Mouse (Mus musculus) liver, postnatal 0 days (tissue): ENCODE results near the gene Ubl5. TPM values are rescaled to one million over a fixed set of nuclear protein-coding genes. Genes with fewer than 3 reads are reported as not detected.

Experiments used
- ATAC-seq: fragments of 200-750 bp; cut with Nextera tagmentation; 2 replicates; pipeline ENCODE4 v1.8.0; 2017; ENCODE audit warnings: mild to moderate bottlenecking, moderate library complexity
- DNase-seq: peaks from one replicate; pipeline ENCODE4 v3.0.0-alpha.2; 2016
- H3K27ac ChIP-seq: fragments of 300-500 bp; sonication (generic); 2 replicates; pipeline ENCODE4 v1.5.1; 2014; ENCODE audit warnings: antibody characterized with exemption, moderate library complexity, mild to moderate bottlenecking, low read depth
- H3K27me3 ChIP-seq: fragments of 300-500 bp; sonication (generic); 2 replicates; pipeline ENCODE4 v1.6.1; 2014; ENCODE audit warnings: low read length, control low read depth, mixed read lengths; ENCODE audit not compliant: insufficient read depth
- H3K36me3 ChIP-seq: fragments of 300-500 bp; sonication (generic); replicated peaks from 2 replicates; pipeline ENCODE4 v1.6.1; 2014; ENCODE audit warnings: mild to moderate bottlenecking, control low read depth, low read length, moderate library complexity, mixed read lengths; ENCODE audit not compliant: insufficient read depth
- H3K4me1 ChIP-seq: fragments of 300-500 bp; sonication (generic); 2 replicates; pipeline ENCODE4 v1.6.1; 2014; ENCODE audit warnings: antibody characterized with exemption, mild to moderate bottlenecking, control low read depth; ENCODE audit not compliant: insufficient read depth
- H3K4me2 ChIP-seq: fragments of 300-500 bp; sonication (generic); 2 replicates; pipeline ENCODE4 v1.6.1; 2014; ENCODE audit warnings: low read depth, mild to moderate bottlenecking, low read length, moderate library complexity, mixed read lengths
- H3K4me3 ChIP-seq: fragments of 300-500 bp; sonication (generic); 2 replicates; pipeline ENCODE4 v1.5.1; 2014; ENCODE audit warnings: low read depth, low read length
- H3K9ac ChIP-seq: fragments of 300-500 bp; sonication (generic); replicated peaks from 2 replicates; pipeline ENCODE4 v1.6.1; 2014; ENCODE audit warnings: mild to moderate bottlenecking, moderate library complexity
- H3K9me3 ChIP-seq: fragments of 300-500 bp; sonication (generic); 2 replicates; pipeline ENCODE4 v1.6.1; 2016; ENCODE audit warnings: mild to moderate bottlenecking, control low read depth, low read length, mixed read lengths
- CTCF ChIP-seq: sonication (generic); IDR thresholded peaks from 2 replicates; pipeline ENCODE4 v1.5.1; 2016; ENCODE audit warnings: antibody characterized with exemption, low read depth
- EP300 ChIP-seq: IDR thresholded peaks from 2 replicates; pipeline ENCODE4 v1.6.1; 2016; ENCODE audit warnings: antibody characterized with exemption, low read depth, mild to moderate bottlenecking
- WGBS: fragments of 180-500 bp; shearing (Covaris S2); extraction: QIAGEN DNeasy Blood & Tissue Kit; methylation state at CpG from one replicate; pipeline ENCODE4 v1.1.7; 2014; ENCODE audit not compliant: insufficient replicate concordance; 5-methylcytosine and 5-hydroxymethylcytosine counted together
- polyA plus RNA-seq: library from polyadenylated mRNA; unstranded; fragments of >200 nt; fragmentation: Nextera tagmentation; extraction: Ambion mirVana; gene quantifications from 2 replicates; pipeline ENCODE4 v1.2.1, GENCODE M21; 2015

The Ubl5 gene
- polyA plus RNA-seq, 1 experiment from 2014 or later: 257 TPM

DNA sequence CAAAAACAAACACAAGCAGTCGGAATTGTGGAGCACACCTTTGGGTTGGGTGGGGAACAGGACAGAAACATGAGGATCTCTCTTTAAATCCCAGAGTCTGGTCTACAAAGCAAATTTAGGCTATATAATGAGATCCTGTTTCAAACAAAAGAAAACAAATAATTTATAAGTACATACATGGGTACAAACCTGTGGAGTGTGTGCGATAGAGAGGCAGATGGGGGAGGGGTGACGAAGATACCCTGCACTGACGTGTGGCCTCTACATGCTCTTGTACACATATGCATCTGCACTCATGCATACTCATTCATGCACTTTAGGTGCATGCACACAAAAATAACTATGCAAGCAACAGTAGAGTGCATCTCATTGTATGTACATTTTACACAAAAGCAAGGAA, 3.2 kb upstream of the Ubl5 start:
- ATAC-seq (no peak), DNase-seq (no peak)
- H3K4me2 ChIP-seq: no peak overlapping the region
- H3K9ac ChIP-seq: no peak overlapping the region
- no peak overlapping the region for H3K4me3 ChIP-seq
- WGBS: 82% methylated on average over 4 of the region's 4 CpGs
- no peaks in the 10 kb centered on the region for H3K9me3 ChIP-seq
- H3K36me3 ChIP-seq: peaks cover 26% of the 10 kb centered on the region
- H3K27ac ChIP-seq: no peak overlapping the region
- peaks cover 24% of the 10 kb centered on the region for H3K4me1 ChIP-seq
- TF ChIP-seq CTCF (no peak), EP300 (no peak)
- no peaks in the 10 kb centered on the region for H3K27me3 ChIP-seq

DNA sequence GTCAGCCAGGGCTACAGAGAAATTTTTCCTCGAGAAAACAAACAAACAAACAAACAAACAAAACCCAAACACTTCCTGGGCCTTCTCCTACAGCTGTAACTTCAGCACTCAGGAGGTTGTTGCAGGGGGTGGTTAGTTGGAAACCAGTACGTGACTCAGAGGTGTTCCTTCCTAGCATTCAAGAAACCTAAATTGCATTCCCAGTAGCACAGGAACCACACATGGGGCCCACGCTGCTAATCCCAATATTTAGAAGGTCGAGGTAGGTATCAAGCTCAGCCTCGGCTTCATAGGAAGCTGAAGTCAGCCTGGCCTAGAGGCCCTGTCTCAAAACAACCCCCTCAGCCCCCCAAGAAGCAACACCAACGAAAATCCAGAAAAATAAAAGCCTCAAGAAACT, 1.2 kb upstream of the Ubl5 start:
- ATAC-seq (no peak), DNase-seq (no peak)
- H3K27me3 ChIP-seq: no peaks in the 10 kb centered on the region
- TF ChIP-seq CTCF (no peak), EP300 (no peak)
- H3K4me2 ChIP-seq: peak overlapping the region; percentile 90
- peak overlapping the region; percentile 92 for H3K9ac ChIP-seq
- WGBS: 24% methylated on average over 6 of the region's 6 CpGs
- H3K4me1 ChIP-seq: peaks cover 24% of the 10 kb centered on the region
- H3K4me3 ChIP-seq: peak overlapping the region; percentile 95
- H3K9me3 ChIP-seq: no peaks in the 10 kb centered on the region
- H3K36me3 ChIP-seq: peaks cover 29% of the 10 kb centered on the region
- H3K27ac ChIP-seq: peak overlapping the region; percentile 95

DNA sequence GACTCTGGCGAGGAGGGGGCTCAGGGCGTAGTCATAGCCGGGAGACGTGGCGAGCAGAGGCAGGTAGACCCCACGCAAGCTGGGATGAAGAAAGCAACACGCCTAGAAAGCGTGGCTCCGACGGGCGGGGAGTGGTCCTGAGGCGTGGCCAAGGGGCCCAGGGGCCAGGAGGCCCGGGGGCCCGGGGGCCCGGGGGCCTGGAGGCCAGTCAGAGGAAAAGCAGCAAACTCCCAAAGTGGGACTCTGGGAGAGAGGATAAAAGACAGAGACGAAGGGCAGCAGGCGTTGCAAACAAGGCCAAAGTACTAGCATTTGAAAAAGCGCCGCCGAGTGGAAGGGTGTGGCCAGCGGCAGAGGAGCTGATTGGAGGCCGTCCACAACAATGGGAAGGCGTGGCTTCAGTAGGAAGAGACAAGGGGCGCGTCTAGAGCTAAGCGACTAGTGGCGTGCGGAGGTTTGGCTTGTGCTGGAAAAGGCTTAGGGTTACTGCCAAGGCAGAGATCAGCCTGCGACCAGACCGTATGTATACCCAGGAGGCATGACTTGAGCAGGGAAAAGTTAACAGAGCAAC, 303 bp downstream of the Ubl5 start:
- H3K4me2 ChIP-seq: peak overlapping the region; percentile 90
- H3K4me3 ChIP-seq: peak overlapping the region; percentile 95
- no peaks in the 10 kb centered on the region for H3K9me3 ChIP-seq
- peaks cover 20% of the 10 kb centered on the region for H3K4me1 ChIP-seq
- ATAC-seq: peak; percentile 77
- H3K27ac ChIP-seq: peak overlapping the region; percentile 95
- H3K36me3 ChIP-seq: peaks cover 26% of the 10 kb centered on the region
- no peaks in the 10 kb centered on the region for H3K27me3 ChIP-seq
- DNase-seq: peak; percentile 88
- under 1% methylated on average over 30 of the region's 30 CpGs for WGBS
- H3K9ac ChIP-seq: peak overlapping the region; percentile 92
- no peak; the same call in 1 of the 2 replicates for TF ChIP-seq CTCF
- 0 out of 2 replicates have a peak, but pooled peaks have one; percentile 12 for TF ChIP-seq EP300

DNA sequence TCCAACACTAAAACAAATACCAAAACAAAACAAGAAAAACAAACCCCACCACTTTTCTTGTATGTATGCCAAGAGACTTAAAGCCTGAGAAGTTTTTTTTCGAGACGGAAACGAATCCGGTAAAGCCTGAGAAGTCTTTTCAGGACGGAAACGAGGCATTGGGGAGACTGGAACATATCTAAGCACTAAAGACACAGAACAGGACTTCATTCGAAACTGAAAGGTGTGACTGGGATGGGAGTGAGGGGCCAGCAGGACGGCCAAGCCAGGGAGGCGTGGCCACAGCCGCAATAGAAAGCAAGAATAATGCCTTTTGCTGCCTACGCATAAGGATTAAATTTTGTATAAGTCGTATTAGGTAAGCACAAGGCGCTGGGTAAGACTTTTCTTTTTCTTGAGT, 1.1 kb downstream of the Ubl5 start:
- H3K36me3 ChIP-seq: peaks cover 18% of the 10 kb centered on the region
- DNase-seq (no peak), ATAC-seq (no peak)
- H3K27ac ChIP-seq: peak overlapping the region; percentile 95
- H3K9me3 ChIP-seq: no peaks in the 10 kb centered on the region
- peak overlapping the region; percentile 92 for H3K9ac ChIP-seq
- TF ChIP-seq EP300 (no peak), CTCF (no peak)
- H3K4me1 ChIP-seq: peaks cover 20% of the 10 kb centered on the region
- 4% methylated on average over 13 of the region's 13 CpGs for WGBS
- H3K4me2 ChIP-seq: peak overlapping the region; percentile 90
- H3K27me3 ChIP-seq: no peaks in the 10 kb centered on the region
- H3K4me3 ChIP-seq: peak overlapping the region; percentile 95

DNA sequence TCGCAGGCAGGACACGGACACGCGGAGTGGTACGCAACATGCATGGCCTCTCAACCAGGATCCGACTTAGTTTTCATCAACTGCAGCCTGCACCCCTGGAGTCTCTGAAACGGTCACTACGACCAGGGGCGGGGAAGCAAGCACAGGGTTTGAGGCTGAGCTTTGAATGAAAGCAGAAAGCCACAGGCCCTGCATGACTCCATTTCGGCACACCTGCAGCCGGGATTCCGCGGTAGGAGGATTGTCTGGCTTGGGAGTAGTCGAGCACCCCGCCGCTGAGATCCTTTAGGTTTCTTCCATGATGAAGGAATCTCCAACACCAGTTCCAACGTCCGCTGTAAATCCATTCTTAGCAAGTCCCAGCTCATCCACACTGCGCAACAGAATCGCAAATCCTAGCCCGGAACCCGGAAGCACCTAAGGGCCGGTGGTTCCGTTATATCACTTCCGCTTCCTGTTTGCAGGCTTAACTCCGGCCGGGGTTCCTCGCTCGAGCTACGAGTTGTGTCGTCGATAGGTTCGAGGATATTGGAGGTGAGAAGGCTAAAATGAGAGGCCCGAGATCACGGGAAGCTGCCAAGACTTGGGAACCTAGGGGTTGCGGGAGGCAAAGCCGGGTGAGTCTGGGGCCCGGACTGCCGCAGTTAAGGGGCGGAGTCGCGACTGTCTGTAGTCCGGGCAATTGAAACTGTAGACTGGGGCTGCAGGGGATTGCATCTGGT, 1.8 kb downstream of the Ubl5 start, which contains the start of gene Fbxl12:
Gene Fbxl12 (minus strand): TSS at position 408 of the 722 bp plus-strand sequence.
- H3K4me1 ChIP-seq: peaks cover 20% of the 10 kb centered on the region
- peak; percentile 50 for ATAC-seq
- under 1% methylated on average over 43 of the region's 43 CpGs for WGBS

DNA sequence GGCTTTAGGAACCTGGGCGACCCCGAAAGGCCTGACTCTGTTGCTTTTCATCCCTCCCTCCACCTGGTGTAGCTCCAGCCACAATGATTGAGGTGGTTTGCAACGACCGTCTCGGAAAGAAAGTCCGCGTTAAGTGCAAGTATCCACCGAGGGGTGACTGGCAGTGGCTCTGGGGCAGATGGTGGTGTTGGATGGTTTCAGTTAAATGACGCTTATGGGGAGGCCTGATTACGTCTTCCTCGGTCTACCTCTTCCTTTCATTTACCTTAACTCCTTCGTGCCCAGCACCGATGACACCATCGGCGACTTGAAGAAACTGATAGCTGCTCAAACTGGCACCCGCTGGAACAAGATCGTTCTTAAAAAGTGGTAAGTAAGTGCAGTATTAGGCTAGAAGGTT, 2.4 kb downstream of the Ubl5 start:
- ATAC-seq (no peak), DNase-seq (no peak)
- Histone ChIP-seq H3K27me3 (no peaks in the 10 kb centered on the region), H3K27ac (peak overlapping the region; percentile 95), H3K4me1 (peaks cover 20% of the 10 kb centered on the region), H3K9me3 (no peaks in the 10 kb centered on the region), H3K4me2 (peak overlapping the region; percentile 90), H3K4me3 (peak overlapping the region; percentile 95), H3K9ac (peak overlapping the region; percentile 92), H3K36me3 (peaks cover 10% of the 10 kb centered on the region)
- WGBS: 2% methylated on average over 17 of the region's 17 CpGs
- TF ChIP-seq CTCF (no peak), EP300 (no peak)

More for the DNA sequence above, 1.8 kb downstream of the Ubl5 start, which contains the start of gene Fbxl12:
- peak within 1 kb of the TSS; percentile 90 for H3K4me2 ChIP-seq
- DNase-seq: peak; percentile 82
- H3K4me3 ChIP-seq: peak within 1 kb of the TSS; percentile 95
- peaks cover 11% of the 10 kb centered on the region for H3K36me3 ChIP-seq
- no peaks in the 10 kb centered on the region for H3K9me3 ChIP-seq
- peak within 1 kb of the TSS; percentile 95 for H3K27ac ChIP-seq
- H3K27me3 ChIP-seq: no peaks in the 10 kb centered on the region
- no peak for TF ChIP-seq EP300
- no peak for TF ChIP-seq CTCF
- peak within 1 kb of the TSS; percentile 92 for H3K9ac ChIP-seq
